Mouse (Mus musculus) embryonic fibroblast, embryonic 13.5 days (primary cell): Measurements from ENCODE around the gene Rab13. TPM values are rescaled to one million over a fixed set of nuclear protein-coding genes. Genes with fewer than 3 reads are reported as not detected.

Experiments
- H3K27ac ChIP-seq: 2 replicates; pipeline ENCODE4 v1.5.1; 2012; ENCODE audit warnings: low read length, control low read depth, inconsistent platforms; ENCODE audit not compliant: insufficient read depth
- H3K4me1 ChIP-seq: 2 replicates; pipeline ENCODE4 v1.6.1; 2011; ENCODE audit warnings: low read length; ENCODE audit not compliant: control insufficient read depth, insufficient read depth
- H3K4me3 ChIP-seq: 2 replicates; pipeline ENCODE4 v1.5.1; 2011; ENCODE audit warnings: mild to moderate bottlenecking, control low read depth, low read length; ENCODE audit not compliant: insufficient read depth
- CTCF ChIP-seq: IDR thresholded peaks from 2 replicates; pipeline ENCODE4 v1.5.1; 2011; ENCODE audit warnings: mild to moderate bottlenecking, control low read depth, low read length, moderate library complexity, borderline replicate concordance; ENCODE audit not compliant: insufficient read depth
- POLR2A ChIP-seq: IDR thresholded peaks from 2 replicates; pipeline ENCODE4 v1.6.1; 2011; ENCODE audit warnings: low read depth, mild to moderate bottlenecking, control low read depth, low read length, moderate library complexity
- polyA plus RNA-seq: library from polyadenylated mRNA; stranded (reverse); fragments of >200 nt; gene quantifications from 2 replicates; pipeline ENCODE4 v1.2.4, GENCODE M21; 2011; ENCODE audit warnings: low read depth; ENCODE audit not compliant: missing spikeins, insufficient read length

Gene Rab13
- polyA plus RNA-seq, 1 experiment, result 33.5 TPM

DNA sequence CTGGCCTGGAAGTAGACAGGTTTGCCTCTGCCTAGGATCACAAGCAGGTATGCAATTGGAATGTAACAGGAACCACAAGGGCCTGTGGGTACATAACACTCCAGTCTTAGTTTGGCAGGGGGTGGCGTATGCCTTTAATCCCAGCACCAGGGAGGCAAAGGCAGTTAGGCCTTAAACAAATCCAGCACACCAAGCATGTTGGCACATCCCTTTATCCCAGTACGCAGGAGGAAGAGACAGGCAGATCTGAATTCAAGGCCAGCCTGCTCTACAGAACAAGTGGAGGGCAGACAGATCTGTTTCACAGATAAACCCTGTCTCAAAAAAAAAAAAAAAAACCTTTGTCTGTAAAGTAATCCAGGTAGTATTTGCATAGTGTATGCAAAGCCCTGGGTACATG, 4.8 kb upstream of the Rab13 start:
- Histone ChIP-seq H3K4me1 (peaks cover 6% of the 10 kb centered on the region), H3K27ac (no peak overlapping the region), H3K4me3 (no peak overlapping the region)
- no peak for TF ChIP-seq CTCF
- TF ChIP-seq POLR2A, result no peak

DNA sequence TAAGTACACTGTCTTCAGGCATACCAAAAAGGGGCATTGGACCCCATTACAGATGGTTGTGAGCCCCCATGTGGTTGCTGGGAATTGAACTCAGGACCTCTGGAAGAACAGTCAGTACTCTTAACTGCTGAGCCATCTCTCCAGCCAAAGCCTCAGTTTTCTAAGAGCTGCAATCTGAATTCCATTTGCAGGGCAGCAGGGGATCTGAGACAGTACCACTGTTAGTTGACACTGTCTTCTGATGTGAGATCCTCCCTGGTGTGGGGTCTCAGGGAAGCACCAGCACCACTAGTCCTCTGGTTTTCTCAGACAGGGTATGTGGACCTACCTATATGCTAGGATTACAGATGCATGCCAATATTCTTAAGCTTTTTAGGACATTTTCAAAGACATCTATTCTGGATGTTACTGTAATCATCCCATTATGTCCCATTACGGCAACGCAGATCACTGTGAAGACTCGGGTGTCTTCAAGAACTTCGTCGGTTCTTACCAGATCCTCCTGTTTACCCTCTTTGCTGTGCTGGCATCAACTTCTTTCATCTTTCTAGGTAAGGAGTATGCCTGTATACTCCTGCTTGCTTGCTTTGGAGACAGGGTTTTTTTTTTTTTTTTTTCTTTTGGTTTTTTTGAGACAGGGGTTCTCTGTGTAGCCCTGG, 3.5 kb upstream of the Rab13 start:
- Histone ChIP-seq H3K4me3 (no peak overlapping the region; the same call in 1 of the 2 replicates), H3K27ac (no peak overlapping the region), H3K4me1 (peaks cover 6% of the 10 kb centered on the region)
- TF ChIP-seq CTCF (no peak), POLR2A (0 out of 2 replicates have a peak, but pooled peaks have one; percentile 17)

GRCm38 (mm10) chr3:90211475-90212398, 1.8 kb upstream of the Rab13 start:
- Histone ChIP-seq H3K4me3 (peak overlapping the region; percentile 79), H3K27ac (no peak overlapping the region), H3K4me1 (peaks cover 6% of the 10 kb centered on the region)
- TF ChIP-seq CTCF (no peak), POLR2A (peak; percentile 7; the same call in 1 of the 2 replicates)

DNA sequence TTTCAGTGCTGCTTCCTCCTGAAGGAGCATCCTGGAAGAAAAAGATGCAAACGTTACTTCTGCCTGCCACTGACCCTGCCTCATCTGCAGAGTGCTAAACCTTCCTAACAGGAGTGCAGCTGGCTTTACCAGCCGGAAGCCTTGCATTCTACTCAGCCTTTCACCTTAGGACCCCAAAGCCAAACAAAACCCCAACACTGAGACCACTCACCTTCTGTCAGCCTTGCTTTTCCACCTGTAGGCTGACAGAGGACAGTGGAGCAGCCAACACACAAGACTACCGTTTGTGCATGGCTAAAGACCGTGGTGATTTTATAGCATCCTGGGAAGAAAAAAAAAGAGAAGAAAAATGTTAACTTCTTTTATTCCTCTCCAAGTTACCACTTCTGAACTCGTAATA, 772 bp upstream of the Rab13 start:
- TF ChIP-seq CTCF (no peak), POLR2A (no peak)
- Histone ChIP-seq H3K4me3 (peak overlapping the region; percentile 79), H3K27ac (no peak overlapping the region), H3K4me1 (peaks cover 6% of the 10 kb centered on the region)

- no peak overlapping the region for H3K27ac ChIP-seq
- H3K4me3 ChIP-seq, result peak overlapping the region; percentile 53
- TF ChIP-seq CTCF, result no peak
- TF ChIP-seq POLR2A, result no peak
- H3K4me1 ChIP-seq, result peaks cover 6% of the 10 kb centered on the region
Measured at GRCm38 (mm10) chr3:90213956-90214684, 625 bp downstream of the Rab13 start.

DNA sequence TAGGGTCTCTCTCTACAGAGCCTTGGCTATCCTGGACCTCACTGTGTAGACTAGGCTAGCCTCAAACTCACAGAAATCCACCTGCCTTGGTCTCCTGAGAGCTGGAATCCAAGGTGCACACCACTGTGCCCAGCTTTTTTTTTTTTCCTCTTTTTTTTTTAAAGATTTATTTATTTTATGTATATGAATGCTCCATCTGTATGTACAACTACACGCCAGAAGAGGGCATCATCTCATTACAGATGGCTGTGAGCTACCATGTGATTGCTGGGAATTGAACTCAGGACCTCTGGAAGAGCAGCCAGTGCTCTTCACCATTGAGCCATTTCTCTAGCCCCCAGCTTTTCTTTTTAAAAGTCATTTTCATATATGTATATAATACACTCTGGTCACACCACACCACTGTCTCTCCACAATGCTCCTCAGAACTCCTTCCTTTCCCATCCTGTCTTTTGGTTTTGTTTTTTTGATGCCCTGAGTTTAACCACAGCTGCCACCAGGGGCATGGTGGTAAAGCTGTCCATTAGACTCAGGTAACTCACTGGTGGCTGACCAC, 2.4 kb downstream of the Rab13 start:
- no peak overlapping the region for H3K4me3 ChIP-seq
- H3K4me1 ChIP-seq, result peaks cover 6% of the 10 kb centered on the region
- H3K27ac ChIP-seq, result no peak overlapping the region
- TF ChIP-seq POLR2A, result no peak
- no peak for TF ChIP-seq CTCF

DNA sequence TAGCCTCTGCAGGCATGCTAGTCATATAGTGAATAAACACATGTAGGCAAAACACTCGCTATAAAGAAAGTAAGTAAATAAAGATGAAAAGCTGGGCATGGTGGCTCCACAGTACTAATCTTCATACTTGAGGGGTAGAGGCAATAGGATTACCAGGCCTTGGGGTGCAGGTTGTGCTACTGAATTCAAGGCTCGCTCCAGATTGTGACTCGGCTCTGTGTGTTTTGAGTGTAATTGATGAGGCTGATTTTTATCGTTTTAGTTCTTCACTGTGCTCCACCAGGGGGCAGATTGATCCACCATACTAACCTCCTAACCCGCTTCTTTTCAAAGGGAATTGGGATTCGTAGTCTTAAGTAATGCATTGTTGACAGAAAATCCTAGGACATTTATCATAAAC, 6.6 kb downstream of the Rab13 start:
- Histone ChIP-seq H3K4me3 (peak overlapping the region; percentile 50; the same call in 1 of the 2 replicates), H3K27ac (peak overlapping the region; percentile 87), H3K4me1 (no peaks in the 10 kb centered on the region)
- TF ChIP-seq CTCF (no peak), POLR2A (no peak)

- H3K27ac ChIP-seq, result peak overlapping the region; percentile 87
- no peak for TF ChIP-seq CTCF
- TF ChIP-seq POLR2A, result peak; percentile 86
- no peaks in the 10 kb centered on the region for H3K4me1 ChIP-seq
- peak overlapping the region; percentile 50 for H3K4me3 ChIP-seq
Measured at GRCm38 (mm10) chr3:90220531-90220951, 7.0 kb downstream of the Rab13 start.

DNA sequence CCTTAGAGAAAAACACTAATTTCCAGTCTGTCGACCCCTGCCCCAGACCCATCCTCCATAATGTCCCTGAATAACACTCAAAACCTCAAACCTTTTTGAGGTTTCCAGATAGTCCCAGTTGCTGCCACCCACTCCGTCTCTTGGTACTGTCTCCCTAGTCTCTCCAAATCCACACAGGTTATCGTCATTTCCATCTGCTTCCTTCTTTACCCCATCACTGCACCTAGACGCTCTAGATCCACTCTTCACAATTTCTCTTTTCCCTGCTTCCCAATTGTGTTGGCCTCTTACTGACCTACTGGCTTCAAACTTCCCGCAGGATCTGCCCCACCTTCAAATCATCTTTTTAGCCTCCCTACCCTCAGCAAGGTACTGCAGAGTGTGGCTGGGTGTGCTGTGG, 7.6 kb downstream of the Rab13 start:
- H3K4me3 ChIP-seq, result peak overlapping the region; percentile 50
- no peaks in the 10 kb centered on the region for H3K4me1 ChIP-seq
- no peak overlapping the region for H3K27ac ChIP-seq
- TF ChIP-seq POLR2A (no peak), CTCF (no peak)
